8 mouse cellular contexts compared by ENCODE assay signal in the genomic region with DNA sequence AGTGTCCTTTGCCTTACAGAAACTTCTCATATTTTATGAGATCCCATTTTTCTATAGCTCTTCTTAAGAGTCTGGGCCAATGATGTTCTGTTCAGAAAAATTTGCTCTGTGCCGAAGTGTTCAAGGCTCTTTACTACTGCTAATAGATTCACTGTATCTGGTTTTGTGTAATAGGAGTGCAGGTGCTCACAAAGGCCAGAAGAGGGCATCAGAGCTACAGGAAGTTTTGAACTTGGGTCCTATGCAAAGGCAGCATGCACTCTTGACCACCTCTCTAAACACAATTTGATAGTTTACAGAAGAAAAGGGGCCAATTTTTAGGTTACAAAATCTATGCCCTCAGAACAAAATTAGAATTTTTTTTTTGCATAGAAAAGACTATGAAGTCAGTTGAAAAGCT.
DNase-seq lines count a peak whose midpoint lies in the region; ATAC-seq and TF ChIP-seq lines count a peak whose summit lies in the region.

No protein-coding gene starts in this region.

- no peak for TF ChIP-seq EP300 in heart, postnatal 0 days (IDR thresholded peaks at IDR 0.05; ENCODE audit: low read depth)

- ATAC-seq in heart, postnatal 0 days (ENCODE audit: insufficient read depth, low read depth): no peak
- ATAC-seq in erythroid progenitor cell, adult 5-6 weeks (replicated peaks; ENCODE audit: low FRiP score, poor library complexity, severe bottlenecking): peak; percentile 71; the same call in 1 of the 2 replicates
- ATAC-seq in heart, embryonic 12.5 days (ENCODE audit: insufficient number of reproducible peaks, low FRiP score): no peak

- WGBS in heart, postnatal 0 days: 65% methylated on average over 1 of the region's 1 CpGs
- whole genome bisulfite sequencing in heart, embryonic 12.5 days: 65% methylated on average over 1 of the region's 1 CpGs

- H3K27me3 ChIP-seq in heart, postnatal 0 days (ENCODE audit: control insufficient read depth, insufficient read depth, low read length): no peaks in the 10 kb centered on the region
- no peaks in the 10 kb centered on the region for H3K27me3 ChIP-seq in heart, embryonic 12.5 days (replicated peaks)

- no peaks in the 10 kb centered on the region for H3K9me3 ChIP-seq in heart, postnatal 0 days (replicated peaks; ENCODE audit: control insufficient read depth, low read length)
- H3K9me3 ChIP-seq in heart, embryonic 12.5 days (replicated peaks): no peaks in the 10 kb centered on the region

- no peak overlapping the region for H3K4me3 ChIP-seq in heart, postnatal 0 days (ENCODE audit: low read depth, low read length)
- H3K4me3 ChIP-seq in heart, embryonic 12.5 days: no peak overlapping the region

- peak; percentile 56 for TF ChIP-seq CTCF in heart, postnatal 0 days (IDR thresholded peaks at IDR 0.05; ENCODE audit: low read depth)

- no peaks in the 10 kb centered on the region for H3K4me1 ChIP-seq in heart, postnatal 0 days (ENCODE audit: control insufficient read depth, insufficient read depth)
- H3K4me1 ChIP-seq in heart, embryonic 12.5 days (replicated peaks): 0 out of 2 replicates have a peak, but pooled peaks cover 4% of the 10 kb centered on the region

- H3K36me3 ChIP-seq in heart, postnatal 0 days (replicated peaks; ENCODE audit: control insufficient read depth, insufficient read depth, low read length): no peaks in the 10 kb centered on the region
- H3K36me3 ChIP-seq in heart, embryonic 12.5 days: no peaks in the 10 kb centered on the region

- no peak overlapping the region for H3K27ac ChIP-seq in heart, postnatal 0 days (ENCODE audit: low read depth)
- H3K27ac ChIP-seq in heart, embryonic 12.5 days (ENCODE audit: poor library complexity, severe bottlenecking): no peak overlapping the region

- H3K9ac ChIP-seq in heart, postnatal 0 days (replicated peaks; ENCODE audit: low read depth, low read length): no peak overlapping the region
- H3K9ac ChIP-seq in heart, embryonic 12.5 days: no peak overlapping the region

- H3K4me2 ChIP-seq in heart, postnatal 0 days (ENCODE audit: low read depth, low read length): no peak overlapping the region
- H3K4me2 ChIP-seq in heart, embryonic 12.5 days: no peak overlapping the region

- peak; percentile 11 for DNase-seq in heart, postnatal 0 days (ENCODE audit: low spot score)
- DNase-seq in heart, adult 18-20 months: no peak
- peak; percentile 27 for DNase-seq in thymus, postnatal 0 days (ENCODE audit: low spot score)
- no peak for DNase-seq in thymus, postnatal 25 days
- no peak for DNase-seq in urinary bladder, postnatal 4 days (ENCODE audit: low spot score in 2 of 2)
- DNase-seq in ovary, postnatal 36 days (ENCODE audit: low spot score): no peak

Comparison
In these comparisons a context has a peak if more than half of its experiments do, and no peak if none do; other contexts are left out.
1. DNase-seq: peak in heart, postnatal 0 days (single experiment) and thymus, postnatal 0 days (single experiment); none in heart, adult 18-20 months (0 of 2), thymus, postnatal 25 days (single experiment), urinary bladder, postnatal 4 days (0 of 2) and ovary, postnatal 36 days (single experiment).